Mouse (Mus musculus) liver, embryonic 11.5 days (tissue): ENCODE data around the gene Setd1b. TPM values are rescaled to one million over a fixed set of nuclear protein-coding genes. Genes with fewer than 3 reads are reported as not detected.
A peak's percentile ranks its signal among the peaks of the same experiment; 100 is the strongest.

Source experiments
- ATAC-seq: fragments of 200-750 bp; cut with Nextera tagmentation; replicated peaks from 2 replicates; pipeline ENCODE4 v1.8.0; 2017; ENCODE audit warnings: moderate number of reproducible peaks, mild to moderate bottlenecking, moderate TSS enrichment, moderate library complexity; ENCODE audit not compliant: low FRiP score
- DNase-seq: peaks from one replicate; pipeline ENCODE4 v3.0.0-alpha.2; 2017; ENCODE audit warnings: low spot score
- H3K27ac ChIP-seq: fragments of 300-500 bp; sonication (generic); 2 replicates; pipeline ENCODE4 v1.5.1; 2014; ENCODE audit warnings: mild to moderate bottlenecking, low read depth, low read length, control low read depth
- H3K27me3 ChIP-seq: fragments of 300-500 bp; sonication (generic); replicated peaks from 2 replicates; pipeline ENCODE4 v1.6.1; 2014; ENCODE audit warnings: low read length, mixed read lengths; ENCODE audit not compliant: control insufficient read depth, insufficient read depth
- H3K36me3 ChIP-seq: fragments of 300-500 bp; sonication (generic); 2 replicates; pipeline ENCODE4 v1.6.1; 2014; ENCODE audit warnings: mild to moderate bottlenecking, low read length, moderate library complexity, mixed read lengths; ENCODE audit not compliant: control insufficient read depth, insufficient read depth
- H3K4me1 ChIP-seq: fragments of 300-500 bp; sonication (generic); replicated peaks from 2 replicates; pipeline ENCODE4 v1.6.1; 2014; ENCODE audit warnings: low read length, mixed read lengths; ENCODE audit not compliant: control insufficient read depth, insufficient read depth
- H3K4me2 ChIP-seq: fragments of 300-500 bp; sonication (generic); 2 replicates; pipeline ENCODE4 v1.6.1; 2014; ENCODE audit warnings: mild to moderate bottlenecking, control low read depth, moderate library complexity
- H3K4me3 ChIP-seq: fragments of 300-500 bp; sonication (generic); 2 replicates; pipeline ENCODE4 v1.5.1; 2014; ENCODE audit warnings: low read depth, low read length, control low read depth
- H3K9ac ChIP-seq: fragments of 300-500 bp; sonication (generic); 2 replicates; pipeline ENCODE4 v1.6.1; 2014; ENCODE audit warnings: low read depth, low read length, control low read depth
- H3K9me3 ChIP-seq: fragments of 300-500 bp; sonication (generic); 2 replicates; pipeline ENCODE4 v1.6.1; 2016; ENCODE audit warnings: low read length, inconsistent platforms, mixed read lengths; ENCODE audit not compliant: control insufficient read depth
- WGBS: fragments of 180-500 bp; shearing (Covaris S2); extraction: QIAGEN DNeasy Blood & Tissue Kit; methylation state at CpG from one replicate; pipeline ENCODE4 v1.1.7; 2014; 5-methylcytosine and 5-hydroxymethylcytosine counted together
- polyA plus RNA-seq: library from polyadenylated mRNA; unstranded; fragments of >200 nt; fragmentation: Nextera tagmentation; extraction: Ambion mirVana; gene quantifications from 2 replicates; pipeline ENCODE4 v1.2.1, GENCODE M21; 2014

Setd1b gene
- polyA plus RNA-seq, 1 experiment from 2014 or later: 9.6 TPM

- Histone ChIP-seq H3K27ac (peak overlapping the region; percentile 100), H3K9ac (peak overlapping the region; percentile 98), H3K4me2 (peak overlapping the region; percentile 100), H3K9me3 (no peaks in the 10 kb centered on the region), H3K27me3 (no peaks in the 10 kb centered on the region), H3K4me1 (peaks cover 49% of the 10 kb centered on the region), H3K4me3 (peak overlapping the region; percentile 97), H3K36me3 (peaks cover 4% of the 10 kb centered on the region)
- under 1% methylated on average over 35 of the region's 38 CpGs for WGBS
- ATAC-seq (no peak), DNase-seq (peak; percentile 82)
These were observed 335 bp upstream of the Setd1b start for GRCm38 (mm10) chr5:123141555-123142160.

GRCm38 (mm10) chr5:123143251-123143970 lies 1.4 kb downstream of the Setd1b start:
- Histone ChIP-seq H3K9ac (peak overlapping the region; percentile 98), H3K27me3 (no peaks in the 10 kb centered on the region), H3K36me3 (peaks cover 16% of the 10 kb centered on the region), H3K9me3 (no peaks in the 10 kb centered on the region), H3K4me1 (peaks cover 37% of the 10 kb centered on the region), H3K4me2 (peak overlapping the region; percentile 100), H3K4me3 (peak overlapping the region; percentile 97), H3K27ac (peak overlapping the region; percentile 100)
- ATAC-seq: no peak
- WGBS: 3% methylated on average over 24 of the region's 24 CpGs
- DNase-seq: peak; percentile 58

- H3K9me3 ChIP-seq: no peaks in the 10 kb centered on the region
- no peaks in the 10 kb centered on the region for H3K27me3 ChIP-seq
- peak overlapping the region; percentile 97 for H3K4me3 ChIP-seq
- 13% methylated on average over 17 of the region's 17 CpGs for WGBS
- peaks cover 41% of the 10 kb centered on the region for H3K4me1 ChIP-seq
- ATAC-seq (no peak), DNase-seq (no peak)
- peaks cover 22% of the 10 kb centered on the region for H3K36me3 ChIP-seq
- peak overlapping the region; percentile 98 for H3K9ac ChIP-seq
- H3K4me2 ChIP-seq: peak overlapping the region; percentile 100
- H3K27ac ChIP-seq: peak overlapping the region; percentile 20; the same call in 1 of the 2 replicates
These were observed 2.2 kb downstream of the Setd1b start for GRCm38 (mm10) chr5:123143971-123144745.

- Histone ChIP-seq H3K4me2 (peak overlapping the region; percentile 100), H3K4me3 (peak overlapping the region; percentile 97), H3K36me3 (peaks cover 25% of the 10 kb centered on the region), H3K4me1 (peaks cover 45% of the 10 kb centered on the region), H3K27ac (peak overlapping the region; percentile 20; the same call in 1 of the 2 replicates), H3K9ac (peak overlapping the region; percentile 98), H3K9me3 (no peaks in the 10 kb centered on the region), H3K27me3 (no peaks in the 10 kb centered on the region)
- DNase-seq (no peak), ATAC-seq (no peak)
- WGBS: 42% methylated on average over 20 of the region's 20 CpGs
These were observed 3.0 kb downstream of the Setd1b start for GRCm38 (mm10) chr5:123144746-123145590.

- H3K27me3 ChIP-seq: no peaks in the 10 kb centered on the region
- DNase-seq (no peak), ATAC-seq (no peak)
- no peak overlapping the region for H3K4me3 ChIP-seq
- H3K27ac ChIP-seq: no peak overlapping the region
- H3K9ac ChIP-seq: no peak overlapping the region
- peaks cover 59% of the 10 kb centered on the region for H3K4me1 ChIP-seq
- H3K9me3 ChIP-seq: no peaks in the 10 kb centered on the region
- H3K36me3 ChIP-seq: peaks cover 25% of the 10 kb centered on the region
- WGBS: 93% methylated on average over 11 of the region's 11 CpGs
- H3K4me2 ChIP-seq: no peak overlapping the region; the same call in 1 of the 2 replicates
These were observed 4.4 kb downstream of the Setd1b start for GRCm38 (mm10) chr5:123146357-123146756.

- peaks cover 36% of the 10 kb centered on the region for H3K36me3 ChIP-seq
- H3K4me2 ChIP-seq: no peak overlapping the region
- no peaks in the 10 kb centered on the region for H3K9me3 ChIP-seq
- no peak for DNase-seq
- 82% methylated on average over 17 of the region's 17 CpGs for WGBS
- no peak overlapping the region for H3K27ac ChIP-seq
- H3K4me1 ChIP-seq: peaks cover 59% of the 10 kb centered on the region
- ATAC-seq: no peak
- no peaks in the 10 kb centered on the region for H3K27me3 ChIP-seq
- H3K4me3 ChIP-seq: no peak overlapping the region
- no peak overlapping the region for H3K9ac ChIP-seq
These were observed 5.6 kb downstream of the Setd1b start for GRCm38 (mm10) chr5:123147569-123147968.

GRCm38 (mm10) chr5:123148073-123148722 lies 6.2 kb downstream of the Setd1b start:
- Histone ChIP-seq H3K36me3 (peaks cover 42% of the 10 kb centered on the region), H3K9me3 (no peaks in the 10 kb centered on the region), H3K27me3 (no peaks in the 10 kb centered on the region), H3K4me1 (peaks cover 59% of the 10 kb centered on the region), H3K27ac (no peak overlapping the region), H3K9ac (no peak overlapping the region), H3K4me3 (no peak overlapping the region), H3K4me2 (no peak overlapping the region)
- ATAC-seq (no peak), DNase-seq (no peak)
- WGBS: 90% methylated on average over 25 of the region's 25 CpGs
